Mouse (Mus musculus) cerebellum, postnatal 14 days (tissue): Measurements from ENCODE around the gene Slc7a7.

Experiments used
- DNase-seq, 2 experiments: peaks; one replicate each; pipeline ENCODE4 v3.0.0; 2021; ENCODE audit warnings: mixed read lengths in 2 of 2

Gene Slc7a7

GRCm38 (mm10) chr14:54409980-54410810, 7.4 kb downstream of the Slc7a7 start:
- DNase-seq, result no peak

DNA sequence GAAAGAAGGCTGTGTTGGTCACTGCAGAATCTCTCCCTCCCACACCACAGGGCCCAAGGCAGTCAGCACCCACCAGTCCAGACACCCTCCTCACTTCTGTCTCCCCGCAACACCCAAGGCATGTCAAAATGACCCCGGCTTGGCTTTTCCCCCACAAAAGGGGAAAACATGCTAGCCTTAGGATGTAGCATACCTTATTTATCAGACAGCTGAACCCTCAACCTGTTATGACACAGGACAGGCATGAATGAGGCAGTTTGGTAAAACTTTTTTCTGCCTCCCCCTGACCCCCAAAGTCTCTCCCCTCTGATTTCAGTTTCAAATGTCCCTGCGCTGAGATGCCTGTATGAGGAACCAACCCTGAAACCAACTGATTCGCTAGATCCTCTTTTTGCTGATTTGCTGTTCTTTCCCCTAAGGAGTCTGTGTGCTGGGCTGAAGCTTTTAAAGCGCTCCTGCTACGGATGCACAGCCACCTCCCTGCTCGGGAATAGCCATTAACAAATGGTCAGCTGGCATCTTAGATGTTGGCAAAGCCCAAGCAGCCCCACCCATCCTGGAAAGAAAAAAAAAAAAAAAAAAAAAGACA, 8.4 kb downstream of the Slc7a7 start:
- no peak for DNase-seq

DNA sequence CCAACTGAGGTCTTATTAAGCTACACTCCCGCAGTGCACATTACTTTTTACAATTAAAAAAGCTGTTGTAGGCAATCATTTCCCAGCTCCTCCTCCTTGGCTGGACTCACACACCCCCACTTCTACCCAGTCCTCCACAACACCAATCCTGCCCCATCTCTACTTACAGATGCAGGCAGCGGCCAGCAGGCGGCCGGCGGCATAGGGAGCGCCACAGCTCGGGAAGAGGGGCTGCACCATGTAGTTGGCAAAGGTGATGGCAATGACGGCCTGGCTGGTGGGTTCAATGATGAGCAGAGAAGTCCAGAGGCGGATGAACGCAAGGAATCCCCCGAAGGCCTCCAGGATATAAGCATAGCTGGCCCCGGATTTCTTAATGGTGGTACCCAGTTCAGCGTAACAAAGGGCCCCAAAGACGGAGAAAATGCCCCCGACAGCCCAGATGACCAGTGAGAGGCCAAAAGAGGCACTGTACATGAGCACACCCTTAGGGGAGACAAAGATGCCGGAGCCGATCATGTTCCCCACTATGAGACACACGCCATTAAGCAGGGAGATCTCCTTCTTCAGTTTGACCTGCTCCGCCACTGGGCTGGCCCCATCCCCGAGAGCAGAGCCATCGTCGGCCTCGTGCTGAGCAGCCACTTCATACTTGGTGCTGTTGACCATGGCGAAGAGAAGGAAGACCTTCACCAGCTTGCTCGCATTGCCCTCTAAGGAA, 9.1 kb downstream of the Slc7a7 start:
- no peak for DNase-seq

GRCm38 (mm10) chr14:54401723-54402122, 15.9 kb downstream of the Slc7a7 start:
- DNase-seq, result no peak

DNA sequence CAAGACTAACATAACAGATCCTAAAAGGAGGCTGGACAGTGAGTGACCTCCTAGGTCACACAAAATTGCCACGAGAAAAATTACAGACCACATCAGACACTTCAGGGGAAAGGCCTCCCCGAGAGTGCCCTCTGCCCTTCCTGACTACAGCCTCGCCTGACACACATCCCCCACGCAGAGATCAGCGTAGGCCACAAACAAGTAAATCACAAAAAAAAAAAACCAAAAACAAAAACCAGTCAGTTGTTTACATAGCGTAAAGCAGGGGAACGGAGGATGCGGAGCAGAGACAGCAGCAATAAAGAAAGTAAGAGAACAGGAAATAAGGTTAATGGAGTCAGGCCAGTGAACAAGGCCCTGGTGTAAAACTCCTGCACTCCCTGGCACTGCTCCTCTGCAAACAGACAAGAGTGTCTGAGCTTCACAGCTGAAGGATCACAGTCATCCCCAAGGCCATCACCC, 18.6 kb downstream of the Slc7a7 start:
- no peak for DNase-seq

DNA sequence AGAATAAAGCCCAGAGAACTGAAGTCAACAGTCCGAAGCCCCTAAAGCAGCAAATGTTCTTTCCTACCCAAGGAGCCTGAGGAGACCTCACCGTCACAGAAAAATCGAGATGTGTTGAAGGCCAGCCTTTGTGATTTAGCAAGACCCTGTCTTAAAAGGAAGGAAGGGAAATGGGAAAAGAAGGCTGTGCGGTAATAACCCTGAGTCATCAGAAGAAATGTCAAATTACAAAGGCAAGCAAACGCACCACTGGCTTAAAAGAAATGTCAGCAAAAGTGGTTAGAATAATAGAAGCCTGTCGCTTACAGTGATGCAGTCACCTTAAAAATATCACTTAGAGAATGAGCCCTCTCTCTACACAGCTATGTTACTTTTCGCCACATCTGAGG, 19.1 kb downstream of the Slc7a7 start:
- DNase-seq, result no peak

DNA sequence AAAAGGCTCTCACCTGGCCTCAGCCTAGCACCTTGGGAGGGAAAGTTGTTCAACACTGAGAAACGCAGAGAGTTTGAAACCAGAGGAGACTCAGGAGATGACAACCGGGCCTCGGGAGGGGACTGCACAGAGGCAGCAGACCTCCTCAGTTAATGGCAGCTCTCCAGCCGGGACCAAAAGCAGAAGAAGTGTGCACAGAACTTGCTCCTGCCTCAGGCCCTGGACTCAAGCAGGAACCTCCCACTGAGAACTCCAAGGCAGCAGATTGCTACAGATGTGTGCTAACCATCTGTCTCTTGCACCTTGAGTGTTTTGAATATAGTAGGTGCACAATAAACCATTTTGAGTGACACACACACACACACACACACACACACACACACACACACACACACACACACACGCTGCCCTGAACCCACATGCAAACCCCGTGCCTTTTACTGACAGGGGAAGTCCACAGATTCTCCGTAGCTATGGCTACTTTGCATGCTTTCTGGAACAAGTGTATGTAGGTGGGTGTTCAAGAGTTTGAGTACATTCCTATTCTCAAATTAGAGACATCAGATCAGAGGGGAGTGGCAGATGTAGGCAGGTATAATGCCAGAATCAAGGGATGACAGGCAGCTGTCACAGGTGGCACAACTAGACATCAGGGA, 19.6 kb downstream of the Slc7a7 start:
- no peak for DNase-seq

- DNase-seq, result no peak
These were observed 20.9 kb downstream of the Slc7a7 start for GRCm38 (mm10) chr14:54396685-54397084.

GRCm38 (mm10) chr14:54394309-54394708, 23.3 kb downstream of the Slc7a7 start:
- DNase-seq, result no peak

- no peak for DNase-seq
These were observed 23.8 kb downstream of the Slc7a7 start for GRCm38 (mm10) chr14:54393794-54394193.

GRCm38 (mm10) chr14:54390843-54391242, 26.7 kb downstream of the Slc7a7 start:
- DNase-seq, result no peak

DNA sequence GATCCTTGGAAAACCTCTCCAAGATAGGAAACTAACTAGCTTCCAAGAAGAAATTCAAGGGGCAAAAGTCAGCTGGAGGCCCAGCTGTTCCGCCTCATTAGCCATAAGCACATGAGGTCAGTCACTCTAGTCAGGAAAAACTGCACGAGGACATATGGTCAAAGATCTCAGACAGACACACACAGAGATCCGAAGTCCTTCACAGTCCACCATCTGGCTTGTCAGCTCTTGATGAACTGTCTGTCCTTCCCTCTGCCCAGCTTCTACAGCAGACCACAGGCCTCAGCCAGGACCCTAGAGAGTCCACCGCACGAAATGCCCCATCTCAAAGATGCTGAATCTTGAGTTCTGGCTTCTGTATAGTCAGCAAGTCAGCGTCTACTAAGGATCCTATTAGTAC, 30.0 kb downstream of the Slc7a7 start:
- no peak for DNase-seq

DNA sequence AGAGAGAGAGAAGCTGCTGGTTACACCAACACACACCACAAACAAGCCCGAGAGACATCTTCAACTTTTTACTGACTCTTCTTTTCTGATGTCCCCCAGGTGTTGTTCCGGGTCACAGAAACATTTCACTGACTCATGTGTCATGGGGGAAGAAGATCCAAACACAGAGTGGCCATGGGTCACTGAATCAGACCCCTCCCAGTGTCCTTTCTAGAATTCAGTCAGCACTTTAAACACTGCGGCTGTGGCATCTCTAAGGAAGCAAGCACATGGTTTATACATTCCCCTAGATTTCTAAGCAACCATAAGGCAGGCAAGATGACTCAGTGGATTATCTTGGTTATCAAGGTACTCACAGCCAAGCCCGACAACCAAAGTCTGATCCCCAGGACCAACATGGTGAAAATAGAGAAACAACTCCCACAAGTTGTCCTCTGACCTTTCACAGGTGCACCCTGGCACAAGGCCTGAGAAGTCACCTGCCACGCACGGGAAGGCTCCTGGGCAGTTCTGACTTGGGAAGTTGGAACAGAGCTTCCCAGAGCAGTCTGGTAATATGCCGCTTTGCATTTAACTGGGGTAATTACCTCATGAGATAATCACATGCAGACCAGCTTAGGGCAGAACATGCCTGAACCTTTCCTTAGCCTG, 31.5 kb downstream of the Slc7a7 start:
- DNase-seq, result no peak

DNA sequence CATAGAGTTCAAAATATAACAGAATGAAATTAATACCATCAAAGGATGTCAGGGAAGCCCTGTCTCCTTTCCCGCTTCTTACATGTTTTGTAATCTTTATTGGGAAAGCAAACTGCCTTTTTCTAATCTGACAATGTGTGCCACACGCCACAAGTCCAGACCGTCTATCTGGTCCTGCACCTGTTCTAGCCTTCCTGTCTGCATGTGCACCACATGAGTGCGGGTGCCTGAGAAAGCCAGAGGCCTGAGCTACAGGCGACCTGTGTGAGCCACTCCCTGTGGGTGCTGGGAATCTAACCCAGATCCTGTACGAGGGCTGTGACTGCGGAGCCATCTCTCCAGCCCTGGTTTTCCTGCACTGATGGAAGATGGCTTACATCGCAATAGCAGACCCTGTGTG, 33.2 kb downstream of the Slc7a7 start:
- DNase-seq, result no peak

GRCm38 (mm10) chr14:54383355-54383771, 34.2 kb downstream of the Slc7a7 start:
- DNase-seq, result no peak

DNA sequence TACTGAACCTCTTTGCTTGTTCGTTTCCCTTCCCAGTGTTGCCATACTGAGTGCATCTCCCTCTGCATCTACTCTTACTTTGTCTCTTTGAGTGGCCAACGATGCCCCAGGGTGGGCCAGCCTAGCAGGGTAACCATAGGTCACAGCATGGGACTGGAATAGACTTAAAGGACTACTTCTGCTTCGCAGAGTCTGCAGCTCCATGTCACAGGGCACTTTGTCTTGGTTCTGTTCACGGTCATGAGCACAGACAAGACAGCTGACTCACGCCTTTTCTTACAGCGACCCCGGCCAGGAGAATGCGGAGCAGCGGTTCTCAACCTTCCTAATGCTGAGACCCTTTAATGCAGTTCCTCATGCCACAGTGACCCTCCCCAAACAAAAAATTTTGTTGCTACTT, 34.9 kb downstream of the Slc7a7 start:
- DNase-seq, result no peak

DNA sequence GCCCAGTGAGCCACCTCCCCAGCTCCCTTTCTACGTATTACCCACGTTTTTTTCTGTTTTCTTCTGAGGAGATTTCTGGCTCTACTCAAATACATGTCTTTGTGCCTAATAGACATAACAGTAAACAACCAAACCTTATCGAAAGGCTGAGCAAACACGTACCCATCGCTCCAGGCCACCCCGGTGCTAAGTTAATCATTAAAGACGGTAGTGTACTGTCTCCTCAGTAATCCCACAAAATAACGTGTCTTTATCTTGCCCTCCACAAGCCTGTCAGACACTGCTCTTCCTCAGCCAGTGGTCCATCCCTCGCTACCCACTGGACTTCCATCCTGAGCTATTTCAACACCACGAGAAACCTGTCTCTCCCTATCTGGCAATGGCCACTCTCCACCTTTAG, 35.8 kb downstream of the Slc7a7 start:
- no peak for DNase-seq

DNA sequence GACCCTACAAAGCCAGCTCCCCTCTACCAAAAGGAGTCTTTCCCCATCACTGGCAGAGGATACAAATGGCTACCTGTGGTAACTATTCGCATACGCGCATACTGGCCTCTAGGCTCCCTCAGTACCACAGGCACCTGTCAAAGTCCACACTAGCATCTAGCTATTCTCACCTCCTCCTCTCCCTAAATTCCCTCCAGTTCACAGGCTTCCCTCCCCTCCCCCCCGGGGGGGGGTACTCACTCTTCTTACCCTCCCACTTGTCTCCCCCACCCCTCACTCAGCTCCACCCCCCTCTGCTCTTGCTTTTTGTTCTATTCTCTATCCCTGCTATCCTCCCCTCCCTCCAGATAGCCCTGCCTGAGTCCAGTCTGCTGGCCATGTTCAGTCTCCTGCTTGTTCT, 37.0 kb downstream of the Slc7a7 start:
- DNase-seq, result no peak

- DNase-seq, result no peak
These were observed 38.0 kb downstream of the Slc7a7 start for GRCm38 (mm10) chr14:54379571-54379970.

GRCm38 (mm10) chr14:54377166-54377565, 40.4 kb downstream of the Slc7a7 start:
- DNase-seq, result no peak

DNA sequence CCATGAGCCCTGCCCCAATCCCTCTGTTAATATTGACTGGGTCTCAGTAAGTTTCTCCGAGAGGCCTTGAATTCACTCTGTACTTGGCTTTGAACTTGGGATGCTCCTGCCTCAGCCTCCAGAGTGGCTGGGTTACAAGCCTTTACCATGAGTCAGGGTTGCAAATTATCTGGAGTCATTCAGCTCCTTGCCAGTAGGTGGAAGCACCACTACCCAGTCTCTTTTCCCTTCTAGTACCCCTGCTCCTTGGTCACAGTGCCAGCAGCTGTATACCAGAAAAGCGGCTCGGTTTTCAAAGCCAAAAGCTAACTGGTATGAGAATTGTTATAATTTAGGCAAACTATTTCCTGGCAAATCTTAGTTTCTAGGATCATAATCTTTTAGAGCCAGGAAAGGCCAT, 41.7 kb downstream of the Slc7a7 start:
- DNase-seq, result peak in 1 of 2 experiments; percentile 32

DNA sequence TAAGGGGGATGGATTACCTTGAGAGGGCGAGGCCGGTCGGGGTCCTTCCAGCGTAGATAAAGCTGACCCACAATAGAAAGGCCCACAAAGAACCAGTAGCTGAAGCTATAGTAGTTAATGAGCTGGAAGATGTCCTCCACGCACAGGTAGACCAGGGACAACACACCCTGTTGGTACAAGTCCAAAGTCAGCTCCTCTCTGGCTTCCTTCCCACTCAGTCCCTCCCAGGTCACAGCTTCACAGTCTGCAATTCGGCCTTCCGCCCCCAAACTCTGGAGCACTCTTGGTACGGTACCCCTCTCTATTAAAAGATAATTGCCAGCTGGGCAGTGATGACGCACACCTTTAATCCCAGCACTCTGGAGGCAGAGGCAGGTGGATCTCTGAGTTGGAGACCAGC, 44.7 kb downstream of the Slc7a7 start:
- no peak for DNase-seq

- DNase-seq, result no peak
These were observed 46.1 kb downstream of the Slc7a7 start for GRCm38 (mm10) chr14:54371460-54371859.
